Mouse (Mus musculus): Measurements from ENCODE around the gene Mfsd6.

DNA sequence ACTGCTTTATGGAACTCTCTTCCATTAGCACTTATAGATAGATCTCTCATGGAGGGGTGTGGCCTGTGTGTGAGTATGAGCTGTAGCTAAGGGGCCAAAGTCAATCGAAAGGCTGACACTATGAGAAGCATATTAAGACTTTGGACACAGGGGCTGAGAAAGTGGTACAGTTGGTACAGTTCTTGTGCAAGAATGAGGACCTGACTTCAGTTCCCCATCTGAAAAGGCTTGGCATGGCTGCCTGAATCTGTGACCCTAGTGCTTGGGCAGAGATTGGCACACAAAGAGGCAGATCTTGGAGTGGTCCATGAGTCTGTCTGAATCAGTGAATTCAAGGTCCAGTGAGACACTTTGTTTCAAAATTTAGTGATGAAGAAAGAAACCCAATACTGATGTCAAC is 27.1 kb upstream of the Mfsd6 start:
- no peak for TF ChIP-seq POLR2A (IDR thresholded peaks at IDR 0.05; ENCODE audit: low read depth, low read length)
- no peak for TF ChIP-seq HCFC1 (IDR thresholded peaks at IDR 0.05; ENCODE audit: low read depth, low read length)
- no peak for TF ChIP-seq CTCF (conservative IDR thresholded peaks at IDR 0.05 in 1 of 2, IDR thresholded peaks at IDR 0.05 in 1 of 2; ENCODE audit: low read depth in 2 of 2, low read length in 2 of 2)
